ENCODE assay signal across 8 mouse cellular contexts in the genomic region with DNA sequence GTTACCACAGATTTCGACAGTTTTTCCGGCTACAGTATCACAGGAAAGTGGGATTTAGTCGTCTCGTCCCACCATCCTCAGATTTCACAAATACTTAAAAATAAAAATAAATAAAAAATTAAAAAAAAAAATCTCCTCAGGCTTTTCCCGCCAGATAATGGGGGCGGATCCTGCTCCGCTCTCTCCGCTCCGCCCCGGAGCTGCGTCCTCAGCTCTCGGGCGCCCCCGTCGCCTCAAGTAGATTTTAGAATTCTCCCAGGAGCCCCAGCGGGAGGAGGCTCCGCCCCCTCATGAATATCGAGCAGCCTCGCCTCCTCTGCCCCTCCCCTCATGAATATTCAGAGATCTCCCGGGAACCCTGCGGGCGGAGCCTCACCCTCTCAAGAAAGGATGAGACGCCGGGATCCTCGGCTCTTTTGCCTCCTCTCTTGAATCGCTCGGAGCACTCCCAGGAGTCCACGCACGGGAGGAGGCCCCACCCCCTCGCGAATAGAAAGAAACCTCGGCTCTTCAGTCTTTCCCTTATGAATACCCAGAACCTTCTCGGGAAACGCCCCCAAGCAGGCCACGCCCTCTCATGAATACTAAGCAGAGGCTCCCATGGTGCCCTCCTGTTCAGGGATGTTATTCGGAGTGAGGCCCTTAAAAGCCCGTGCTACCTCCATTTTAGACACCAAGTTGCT. TPM values are rescaled to one million over a fixed set of nuclear protein-coding genes. Genes with fewer than 3 reads are reported as not detected.
DNase-seq lines count a peak whose midpoint lies in the region; ATAC-seq and TF ChIP-seq lines count a peak whose summit lies in the region.

A gene (minus strand): TSS at position 237 of the 683 bp plus-strand sequence.

- peak; percentile 99 for DNase-seq in brain, embryonic 14.5 days (ENCODE audit: low read depth)
- DNase-seq in liver, adult 2 months (ENCODE audit: extremely low read depth, low read depth, low spot score), result peak; percentile 87
- DNase-seq in splenic B cell, adult 2 months (ENCODE audit: low read depth, low spot score), result peak; percentile 98

- peak within 1 kb of the TSS; percentile 61 for H3K4me2 ChIP-seq in heart, embryonic 11.5 days
- H3K4me2 ChIP-seq in kidney, embryonic 16.5 days (replicated peaks; ENCODE audit: low read depth, low read length), result peak within 1 kb of the TSS; percentile 69
- peak within 1 kb of the TSS; percentile 76 for H3K4me2 ChIP-seq in myocyte (ENCODE audit: low read depth)

- peak within 1 kb of the TSS; percentile 70 for H3K9ac ChIP-seq in heart, embryonic 11.5 days (ENCODE audit: low read depth, low read length)
- H3K9ac ChIP-seq in kidney, embryonic 16.5 days (replicated peaks; ENCODE audit: low read length), result peak within 1 kb of the TSS; percentile 69
- H3K9ac ChIP-seq in liver, adult 2 months (ENCODE audit: low read depth, low read length), result peak within 1 kb of the TSS; percentile 84

- H3K4me3 ChIP-seq in C2C12 (ENCODE audit: insufficient read depth, poor library complexity, severe bottlenecking), result peak within 1 kb of the TSS; percentile 31
- peak within 1 kb of the TSS; percentile 85 for H3K4me3 ChIP-seq in erythroblast, embryonic 14.5 days (replicated peaks)
- H3K4me3 ChIP-seq in heart, embryonic 11.5 days (ENCODE audit: low read depth, low read length), result peak within 1 kb of the TSS; percentile 61
- peak within 1 kb of the TSS; percentile 74 for H3K4me3 ChIP-seq in kidney, embryonic 16.5 days (ENCODE audit: low read length)
- H3K4me3 ChIP-seq in liver, adult 2 months (ENCODE audit: insufficient read depth, low read depth, low read length), result peak within 1 kb of the TSS; percentile 82
- peak within 1 kb of the TSS; percentile 43 for H3K4me3 ChIP-seq in myocyte

- H3K4me1 ChIP-seq in erythroblast, embryonic 14.5 days (ENCODE audit: control insufficient read depth), result peaks cover 27% of the 10 kb centered on the region
- no peaks in the 10 kb centered on the region for H3K4me1 ChIP-seq in heart, embryonic 11.5 days (ENCODE audit: control insufficient read depth, insufficient read depth, low read length)
- H3K4me1 ChIP-seq in kidney, embryonic 16.5 days (ENCODE audit: insufficient read depth, low read length), result peaks cover 4% of the 10 kb centered on the region; the same call in 1 of the 2 replicates
- no peaks in the 10 kb centered on the region for H3K4me1 ChIP-seq in liver, adult 2 months (ENCODE audit: control insufficient read depth, insufficient read depth, low read length)

- H3ac ChIP-seq in C2C12 (ENCODE audit: control insufficient read depth, insufficient read length, low read depth) (peak within 1 kb of the TSS; percentile 30), myocyte (ENCODE audit: control insufficient read depth, insufficient read length) (no peak within 1 kb of the TSS)

- H3K27ac ChIP-seq in heart, embryonic 11.5 days (ENCODE audit: low read depth, low read length), result peak within 1 kb of the TSS; percentile 85
- peak within 1 kb of the TSS; percentile 94 for H3K27ac ChIP-seq in kidney, embryonic 16.5 days (ENCODE audit: low read length)
- H3K27ac ChIP-seq in liver, adult 2 months (replicated peaks; ENCODE audit: insufficient read depth, low read depth, low read length), result peak within 1 kb of the TSS; percentile 97

- H3K36me3 ChIP-seq in C2C12 (ENCODE audit: control insufficient read depth, insufficient read depth) (no peaks in the 10 kb centered on the region), myocyte (ENCODE audit: control insufficient read depth, insufficient read depth) (no peaks in the 10 kb centered on the region)
- no peaks in the 10 kb centered on the region for H3K36me3 ChIP-seq in erythroblast, embryonic 14.5 days (ENCODE audit: control insufficient read depth)
- no peaks in the 10 kb centered on the region for H3K36me3 ChIP-seq in heart, embryonic 11.5 days (ENCODE audit: control insufficient read depth, insufficient read depth, low read length)
- no peaks in the 10 kb centered on the region for H3K36me3 ChIP-seq in kidney, embryonic 16.5 days (ENCODE audit: insufficient read depth, low read length)
- no peaks in the 10 kb centered on the region for H3K36me3 ChIP-seq in liver, adult 2 months (ENCODE audit: control insufficient read depth, insufficient read depth, low read length)
- H3K36me3 ChIP-seq in splenic B cell, adult 2 months (ENCODE audit: control insufficient read depth, insufficient read depth, low read length, poor library complexity, severe bottlenecking), result no peaks in the 10 kb centered on the region

- H3K79me2 ChIP-seq in C2C12 (ENCODE audit: control insufficient read depth, insufficient read depth) (no peaks in the 10 kb centered on the region), myocyte (ENCODE audit: control insufficient read depth, insufficient read depth) (no peaks in the 10 kb centered on the region)
- no peaks in the 10 kb centered on the region for H3K79me2 ChIP-seq in liver, adult 2 months (ENCODE audit: control insufficient read depth, insufficient read depth, low read length)

- H3K79me3 ChIP-seq in C2C12 (ENCODE audit: low read depth), result no peaks in the 10 kb centered on the region

- H3K9me3 ChIP-seq in erythroblast, embryonic 14.5 days (ENCODE audit: control insufficient read depth, low read length), result no peaks in the 10 kb centered on the region
- H3K9me3 ChIP-seq in heart, embryonic 11.5 days (replicated peaks; ENCODE audit: control insufficient read depth, low read length), result no peaks in the 10 kb centered on the region
- H3K9me3 ChIP-seq in kidney, embryonic 16.5 days (ENCODE audit: low read length), result peaks cover 2% of the 10 kb centered on the region; the same call in 1 of the 2 replicates

- peak; percentile 40 for TF ChIP-seq CTCF in C2C12 (IDR thresholded peaks at IDR 0.05; ENCODE audit: control insufficient read depth, insufficient read depth, insufficient read length)
- TF ChIP-seq CTCF in brain, embryonic 14.5 days (IDR thresholded peaks at IDR 0.05; ENCODE audit: borderline replicate concordance, extremely low read depth, insufficient read depth, insufficient read length), result peak; percentile 70; the same call in 1 of the 2 replicates
- TF ChIP-seq CTCF in liver, adult 2 months (IDR thresholded peaks at IDR 0.05; ENCODE audit: low read depth, low read length), result peak; percentile 65

- H3K27me3 ChIP-seq in C2C12 (ENCODE audit: control insufficient read depth, insufficient read depth, insufficient read length) (no peaks in the 10 kb centered on the region), myocyte (ENCODE audit: control insufficient read depth, insufficient read depth, insufficient read length) (no peaks in the 10 kb centered on the region)
- H3K27me3 ChIP-seq in erythroblast, embryonic 14.5 days (ENCODE audit: control insufficient read depth), result no peaks in the 10 kb centered on the region
- H3K27me3 ChIP-seq in heart, embryonic 11.5 days (ENCODE audit: control insufficient read depth, insufficient read depth, low read length), result no peaks in the 10 kb centered on the region
- H3K27me3 ChIP-seq in kidney, embryonic 16.5 days (ENCODE audit: insufficient read depth, low read length), result no peaks in the 10 kb centered on the region
- no peaks in the 10 kb centered on the region for H3K27me3 ChIP-seq in liver, adult 2 months (ENCODE audit: control insufficient read depth, insufficient read depth, low read length)
- no peaks in the 10 kb centered on the region for H3K27me3 ChIP-seq in splenic B cell, adult 2 months (ENCODE audit: control insufficient read depth, insufficient read depth, low read length, poor library complexity, severe bottlenecking)

- peak; percentile 95 for ATAC-seq in heart, embryonic 11.5 days (replicated peaks; ENCODE audit: insufficient number of reproducible peaks, low FRiP score, low TSS enrichment)
- ATAC-seq in kidney, embryonic 16.5 days (ENCODE audit: low FRiP score, low TSS enrichment), result peak; percentile 98

- under 1% methylated on average over 37 of the region's 37 CpGs for WGBS in heart, embryonic 11.5 days (ENCODE audit: insufficient replicate concordance)
- under 1% methylated on average over 37 of the region's 37 CpGs for WGBS in kidney, embryonic 16.5 days
- under 1% methylated on average over 37 of the region's 37 CpGs for WGBS in liver, adult 2 months

- TF ChIP-seq POLR2A in brain, embryonic 14.5 days (IDR thresholded peaks at IDR 0.05; ENCODE audit: borderline replicate concordance, extremely low read depth, insufficient read depth, insufficient read length, poor library complexity, severe bottlenecking), result no peak; the same call in 1 of the 2 replicates
- no peak for TF ChIP-seq POLR2A in liver, adult 2 months (IDR thresholded peaks at IDR 0.05; ENCODE audit: extremely low read depth, insufficient read depth, low read length)
- peak; percentile 35 for TF ChIP-seq POLR2A in myocyte (IDR thresholded peaks at IDR 0.05; ENCODE audit: insufficient read length, low read depth)

TF ChIP-seq in C2C12, 6 proteins besides CTCF, POLR2A, EP300 and RAD21:
- TF ChIP-seq CEBPB (IDR thresholded peaks at IDR 0.05; ENCODE audit: low read depth) (no peak), MAX (IDR thresholded peaks at IDR 0.05) (no peak), FOSL1 (IDR thresholded peaks at IDR 0.05; ENCODE audit: insufficient read depth, low read length, poor library complexity, severe bottlenecking) (no peak), MYOG (IDR thresholded peaks at IDR 0.05; ENCODE audit: control insufficient read depth, extremely low read depth, insufficient read length) (no peak), USF1 (IDR thresholded peaks at IDR 0.05; ENCODE audit: low read depth) (no peak), MYOD1 (IDR thresholded peaks at IDR 0.05; ENCODE audit: control insufficient read depth, insufficient read length, low read depth) (no peak)

TF ChIP-seq in myocyte, 11 proteins besides CTCF, POLR2A, EP300 and RAD21:
- TF ChIP-seq MYOD1 (IDR thresholded peaks at IDR 0.05; ENCODE audit: control insufficient read depth in 1 of 3, insufficient read length in 2 of 3, low read depth in 2 of 3), result no peak
- TF ChIP-seq E2F4 (IDR thresholded peaks at IDR 0.05; ENCODE audit: insufficient read depth), result peak; percentile 65
- no peak for TF ChIP-seq MYOG (IDR thresholded peaks at IDR 0.05; ENCODE audit: control insufficient read depth in 1 of 3, insufficient read depth in 1 of 3, insufficient read length in 2 of 3, low read depth in 2 of 3)

RNA-seq across cellular contexts. Expression of the gene that starts here (rescaled TPM):
- polyA plus RNA-seq in C2C12 (2012; fragmentation: generic; extraction: Trizol), result 0.11 TPM
- polyA plus RNA-seq in brain, embryonic 14.5 days (2012; rRNA removed), result 0.88 and 0.90 TPM in 2 replicates
- polyA plus RNA-seq in erythroblast, embryonic 14.5 days (2012), result not detected in 2 replicates
- polyA plus RNA-seq in heart, embryonic 11.5 days (2014; fragmentation: Nextera tagmentation; extraction: Ambion mirVana), result 0.66 and 1.3 TPM in 2 replicates
- 0.45 and 0.46 TPM in 2 replicates for polyA plus RNA-seq in kidney, embryonic 16.5 days (2015; fragmentation: Nextera tagmentation; extraction: Ambion mirVana)
- total RNA-seq in liver, adult 2 months (2014; rRNA removed), result 1.4 and 1.9 TPM in 2 replicates
- polyA plus RNA-seq in liver, adult 2 months (2012; rRNA removed), result 0.17 and 0.27 TPM in 2 replicates
- 0.32 TPM for polyA plus RNA-seq in myocyte (2012; fragmentation: generic; extraction: Trizol)

Comparison
In these comparisons a context has a peak if more than half of its experiments do, and no peak if none do; other contexts are left out.
1. Peak in every context shown above with its lines: DNase-seq, ATAC-seq, H3K4me3 ChIP-seq and H3K27ac ChIP-seq.
2. Peak in DNase-seq in brain, embryonic 14.5 days; RNA of the gene not detected or under 1 TPM.
3. Peak in ATAC-seq, H3K4me3 ChIP-seq, H3K27ac ChIP-seq, H3K9ac ChIP-seq and H3K4me2 ChIP-seq in kidney, embryonic 16.5 days; RNA of the gene not detected or under 1 TPM.
4. H3K4me3 ChIP-seq: peak in every context shown above with its lines; median percentile 85 in erythroblast, embryonic 14.5 days; 82 in liver, adult 2 months; 74 in kidney, embryonic 16.5 days; 61 in heart, embryonic 11.5 days; 43 in myocyte; 31 in C2C12.